Mouse (Mus musculus) R1 (cell line): ENCODE data around the gene Csrp1.

Source experiments
- DNase-seq: peaks from one replicate; pipeline ENCODE4 v3.0.0-alpha.2; 2018; ENCODE audit warnings: low read depth, low spot score

Csrp1 gene

GRCm38 (mm10) chr1:135731393-135731792 lies 11.5 kb downstream of the Csrp1 start:
- DNase-seq, result peak; percentile 50

- peak; percentile 86 for DNase-seq
These were observed 12.2 kb downstream of the Csrp1 start for GRCm38 (mm10) chr1:135731897-135732684.

GRCm38 (mm10) chr1:135734225-135734937 lies 14.5 kb downstream of the Csrp1 start:
- DNase-seq, result no peak

- no peak for DNase-seq
These were observed 15.6 kb downstream of the Csrp1 start for GRCm38 (mm10) chr1:135735460-135735859.

- no peak for DNase-seq
These were observed 25.1 kb downstream of the Csrp1 start for GRCm38 (mm10) chr1:135744987-135745386.

- DNase-seq, result no peak
These were observed 26.4 kb downstream of the Csrp1 start for GRCm38 (mm10) chr1:135746248-135746647.

GRCm38 (mm10) chr1:135752737-135753348 lies 33.0 kb downstream of the Csrp1 start:
- peak; percentile 96 for DNase-seq

- DNase-seq, result peak; percentile 49
These were observed 35.4 kb downstream of the Csrp1 start for GRCm38 (mm10) chr1:135755287-135755686.

- no peak for DNase-seq
These were observed 36.1 kb downstream of the Csrp1 start for GRCm38 (mm10) chr1:135755913-135756312.

GRCm38 (mm10) chr1:135757287-135757686 lies 37.4 kb downstream of the Csrp1 start:
- DNase-seq, result no peak

- no peak for DNase-seq
These were observed 39.8 kb downstream of the Csrp1 start for GRCm38 (mm10) chr1:135759685-135760084.

GRCm38 (mm10) chr1:135760216-135760615 lies 40.4 kb downstream of the Csrp1 start:
- DNase-seq, result peak; percentile 78

GRCm38 (mm10) chr1:135761728-135762127 lies 41.9 kb downstream of the Csrp1 start:
- no peak for DNase-seq

GRCm38 (mm10) chr1:135763503-135764205 lies 43.8 kb downstream of the Csrp1 start:
- no peak for DNase-seq

GRCm38 (mm10) chr1:135764206-135764528 lies 44.3 kb downstream of the Csrp1 start:
- no peak for DNase-seq

- peak; percentile 77 for DNase-seq
These were observed 46.1 kb downstream of the Csrp1 start, which contains the start of gene Phlda3 for GRCm38 (mm10) chr1:135765645-135766591. Gene Phlda3, plus strand, starts transcription at chr1:135766119.

GRCm38 (mm10) chr1:135766592-135767306 lies 46.9 kb downstream of the Csrp1 start:
- DNase-seq, result no peak

- DNase-seq, result no peak
These were observed 47.5 kb downstream of the Csrp1 start for GRCm38 (mm10) chr1:135767324-135767890.

GRCm38 (mm10) chr1:135768400-135768799 lies 48.5 kb downstream of the Csrp1 start:
- DNase-seq, result no peak

- no peak for DNase-seq
These were observed 50.4 kb downstream of the Csrp1 start for GRCm38 (mm10) chr1:135770237-135770636.
